ENCODE assay signal across 8 mouse cellular contexts in the genomic region with DNA sequence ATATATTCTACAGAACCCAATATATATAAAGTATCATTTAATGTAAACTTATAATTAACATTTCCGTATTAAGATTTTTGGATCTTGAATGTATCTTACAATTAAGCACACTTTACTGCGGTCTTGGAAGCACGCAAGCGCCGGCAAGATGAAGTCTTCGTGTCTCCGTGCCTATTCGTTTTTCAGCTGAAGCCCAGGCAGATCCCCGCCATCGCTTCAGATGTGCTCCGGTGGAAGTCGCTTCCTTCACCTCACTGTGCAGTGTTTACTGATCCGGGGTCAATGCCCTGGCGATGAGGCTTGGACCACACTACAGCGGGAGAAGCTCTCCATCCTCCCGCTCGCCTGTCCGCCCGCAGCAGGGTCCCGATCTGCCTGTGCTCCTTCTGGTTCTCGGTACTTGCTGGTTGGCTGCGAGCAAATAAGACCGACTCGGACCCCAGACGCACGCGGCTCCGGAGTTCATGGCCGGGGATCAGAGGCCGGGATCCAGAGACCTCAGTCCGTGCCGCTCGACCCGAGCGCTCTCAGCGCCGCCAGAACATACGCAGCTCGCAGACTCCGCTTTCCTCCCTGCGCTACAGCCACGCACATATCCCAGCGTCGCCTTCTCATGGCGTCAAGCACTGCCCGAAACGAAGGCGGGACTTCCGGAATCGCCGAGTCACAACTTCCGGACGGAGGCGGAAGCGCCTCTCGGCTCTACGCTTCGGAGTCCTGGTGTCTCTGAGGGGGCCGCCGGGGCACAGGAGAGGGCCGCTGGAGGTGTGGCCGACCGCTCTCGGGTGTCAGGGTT. TPM values are rescaled to one million over a fixed set of nuclear protein-coding genes. Genes with fewer than 3 reads are reported as not detected.
DNase-seq lines count a peak whose midpoint lies in the region; ATAC-seq lines count a peak whose summit lies in the region.

A gene (plus strand): TSS at position 707 of the 796 bp plus-strand sequence.

- H3K4me3 ChIP-seq in forebrain, embryonic 11.5 days (ENCODE audit: low read depth, low read length) = peak within 1 kb of the TSS; percentile 85
- H3K4me3 ChIP-seq in heart, embryonic 16.5 days (ENCODE audit: low read length) = peak within 1 kb of the TSS; percentile 94
- peak within 1 kb of the TSS; percentile 85 for H3K4me3 ChIP-seq in liver, embryonic 15.5 days (replicated peaks)
- peak within 1 kb of the TSS; percentile 89 for H3K4me3 ChIP-seq in neural tube, embryonic 12.5 days

- H3K9ac ChIP-seq in forebrain, embryonic 11.5 days (ENCODE audit: low read length) = peak within 1 kb of the TSS; percentile 90
- peak within 1 kb of the TSS; percentile 91 for H3K9ac ChIP-seq in heart, embryonic 16.5 days (ENCODE audit: low read length)
- peak within 1 kb of the TSS; percentile 87 for H3K9ac ChIP-seq in liver, embryonic 15.5 days
- peak within 1 kb of the TSS; percentile 87 for H3K9ac ChIP-seq in neural tube, embryonic 12.5 days

- peak; percentile 86 to 90 for DNase-seq in CD8-positive naive resting alpha-beta T cell, adult 2 months (ENCODE audit: low read depth in 2 of 2, low spot score in 2 of 2)
- DNase-seq in c-Kit-positive CD71-negative TER-119-negative erythroid progenitor cells, embryonic 14.5 days (ENCODE audit: low read depth) = peak; percentile 93
- DNase-seq in forebrain, embryonic 11.5 days (ENCODE audit: low spot score) = peak; percentile 95
- peak; percentile 92 to 96 for DNase-seq in kidney, postnatal 36 days
- DNase-seq in telencephalon, adult 2 months (ENCODE audit: low read depth, low spot score) = peak; percentile 93

- H3K27me3 ChIP-seq in forebrain, embryonic 11.5 days (ENCODE audit: control insufficient read depth, insufficient read depth, low read length) = no peaks in the 10 kb centered on the region
- H3K27me3 ChIP-seq in heart, embryonic 16.5 days (ENCODE audit: control insufficient read depth, insufficient read depth, low read length) = no peaks in the 10 kb centered on the region
- H3K27me3 ChIP-seq in liver, embryonic 15.5 days = no peaks in the 10 kb centered on the region
- H3K27me3 ChIP-seq in neural tube, embryonic 12.5 days (replicated peaks) = no peaks in the 10 kb centered on the region

- H3K4me2 ChIP-seq in forebrain, embryonic 11.5 days (ENCODE audit: low read depth, low read length, severe bottlenecking) = peak within 1 kb of the TSS; percentile 98
- H3K4me2 ChIP-seq in heart, embryonic 16.5 days (ENCODE audit: low read depth, low read length) = peak within 1 kb of the TSS; percentile 90
- peak within 1 kb of the TSS; percentile 92 for H3K4me2 ChIP-seq in liver, embryonic 15.5 days
- peak within 1 kb of the TSS; percentile 99 for H3K4me2 ChIP-seq in neural tube, embryonic 12.5 days (replicated peaks)

- under 1% methylated on average over 64 of the region's 64 CpGs for WGBS in forebrain, embryonic 11.5 days
- WGBS in heart, embryonic 16.5 days = under 1% methylated on average over 64 of the region's 64 CpGs
- under 1% methylated on average over 64 of the region's 64 CpGs for WGBS in liver, embryonic 15.5 days (ENCODE audit: insufficient replicate concordance)
- under 1% methylated on average over 64 of the region's 64 CpGs for WGBS in neural tube, embryonic 12.5 days

- peaks cover 11% of the 10 kb centered on the region for H3K4me1 ChIP-seq in forebrain, embryonic 11.5 days (replicated peaks; ENCODE audit: control insufficient read depth, insufficient read depth, low read length)
- peaks cover 18% of the 10 kb centered on the region for H3K4me1 ChIP-seq in heart, embryonic 16.5 days (ENCODE audit: control insufficient read depth, insufficient read depth, low read length)
- H3K4me1 ChIP-seq in liver, embryonic 15.5 days (replicated peaks) = peaks cover 39% of the 10 kb centered on the region
- H3K4me1 ChIP-seq in neural tube, embryonic 12.5 days = peaks cover 27% of the 10 kb centered on the region

- no peaks in the 10 kb centered on the region for H3K9me3 ChIP-seq in forebrain, embryonic 11.5 days (ENCODE audit: control insufficient read depth, low read length)
- H3K9me3 ChIP-seq in heart, embryonic 16.5 days (replicated peaks; ENCODE audit: control insufficient read depth, low read length) = no peaks in the 10 kb centered on the region
- H3K9me3 ChIP-seq in liver, embryonic 15.5 days (replicated peaks) = no peaks in the 10 kb centered on the region
- H3K9me3 ChIP-seq in neural tube, embryonic 12.5 days = no peaks in the 10 kb centered on the region

- peak; percentile 95 for ATAC-seq in forebrain, embryonic 11.5 days (replicated peaks; ENCODE audit: low FRiP score)
- ATAC-seq in heart, embryonic 16.5 days (replicated peaks; ENCODE audit: extremely low read depth, insufficient read depth, low FRiP score) = peak; percentile 89
- peak; percentile 88 for ATAC-seq in liver, embryonic 15.5 days (ENCODE audit: insufficient read depth)
- ATAC-seq in neural tube, embryonic 12.5 days (ENCODE audit: low FRiP score, low read depth) = peak; percentile 89

- H3K36me3 ChIP-seq in forebrain, embryonic 11.5 days (ENCODE audit: control insufficient read depth, insufficient read depth, low read length) = no peaks in the 10 kb centered on the region
- H3K36me3 ChIP-seq in heart, embryonic 16.5 days (ENCODE audit: control insufficient read depth, insufficient read depth) = no peaks in the 10 kb centered on the region
- no peaks in the 10 kb centered on the region for H3K36me3 ChIP-seq in liver, embryonic 15.5 days (replicated peaks)
- H3K36me3 ChIP-seq in neural tube, embryonic 12.5 days = no peaks in the 10 kb centered on the region

- H3K27ac ChIP-seq in forebrain, embryonic 11.5 days (ENCODE audit: low read depth, low read length) = peak within 1 kb of the TSS; percentile 71; the same call in 1 of the 2 replicates
- peak within 1 kb of the TSS; percentile 94 for H3K27ac ChIP-seq in heart, embryonic 16.5 days (ENCODE audit: low read length)
- H3K27ac ChIP-seq in liver, embryonic 15.5 days (replicated peaks) = peak within 1 kb of the TSS; percentile 84
- H3K27ac ChIP-seq in neural tube, embryonic 12.5 days = peak within 1 kb of the TSS; percentile 74

RNA-seq across cellular contexts. Expression of the gene that starts here (rescaled TPM):
- 8.7 and 9.3 TPM in 2 replicates for polyA plus RNA-seq in forebrain, embryonic 11.5 days (2014; fragmentation: Nextera tagmentation; extraction: Ambion mirVana)
- 11.5 and 12.6 TPM in 2 replicates for polyA plus RNA-seq in heart, embryonic 16.5 days (2015; fragmentation: Nextera tagmentation; extraction: Ambion mirVana)
- 6.6 and 8.3 TPM in 2 replicates for polyA plus RNA-seq in liver, embryonic 15.5 days (2015; fragmentation: Nextera tagmentation; extraction: Ambion mirVana)
- 12.6 and 13.6 TPM in 2 replicates for polyA plus RNA-seq in neural tube, embryonic 12.5 days (2016; fragmentation: Nextera tagmentation; extraction: Ambion mirVana)

Comparison
In these comparisons a context has a peak if more than half of its experiments do, and no peak if none do; other contexts are left out.
1. Peak in every context shown above with its lines: DNase-seq, ATAC-seq, H3K4me3 ChIP-seq and H3K27ac ChIP-seq.